8 mouse cellular contexts compared by ENCODE assay signal in genomic region chr4:120405144-120405805, GRCm38 (mm10). TPM values are rescaled to one million over a fixed set of nuclear protein-coding genes. Genes with fewer than 3 reads are reported as not detected.
A peak's percentile ranks its signal among the peaks of the same experiment; 100 is the strongest.
DNase-seq lines count a peak whose midpoint lies in the region; ATAC-seq and TF ChIP-seq lines count a peak whose summit lies in the region.

Scmh1 (plus strand) TSS chr4:120405281.

- H3K4me1 ChIP-seq in lung, embryonic 15.5 days = peaks cover 26% of the 10 kb centered on the region
- peaks cover 4% of the 10 kb centered on the region; the same call in 1 of the 2 replicates for H3K4me1 ChIP-seq in olfactory bulb, adult 2 months (ENCODE audit: control insufficient read depth, insufficient read depth, low read length)

- H3K27ac ChIP-seq in lung, embryonic 15.5 days = peak within 1 kb of the TSS; percentile 98
- H3K27ac ChIP-seq in olfactory bulb, adult 2 months (ENCODE audit: insufficient read depth, low read depth, low read length) = peak within 1 kb of the TSS; percentile 78

- TF ChIP-seq POLR2A in olfactory bulb, adult 2 months (IDR thresholded peaks at IDR 0.05; ENCODE audit: insufficient read depth, low read depth, low read length) = peak; percentile 14; the same call in 1 of the 2 replicates

- under 1% methylated on average over 87 of the region's 102 CpGs for WGBS in lung, embryonic 15.5 days
- under 1% methylated on average over 83 of the region's 102 CpGs for WGBS in olfactory bulb, adult 2 months

- H3K4me3 ChIP-seq in lung, embryonic 15.5 days = peak within 1 kb of the TSS; percentile 98
- H3K4me3 ChIP-seq in olfactory bulb, adult 2 months (ENCODE audit: insufficient read depth, low read depth, low read length) = peak within 1 kb of the TSS; percentile 74

- no peaks in the 10 kb centered on the region for H3K36me3 ChIP-seq in lung, embryonic 15.5 days

- peak; percentile 89 for DNase-seq in Muller cell, postnatal 12 days (ENCODE audit: inconsistent ontology term)
- peak; percentile 60 for DNase-seq in cerebellum, adult 9-10 months
- DNase-seq in heart, postnatal 4 days = peak; percentile 80
- DNase-seq in layer of hippocampus, adult 8-10 months (ENCODE audit: low spot score in 2 of 2) = peak; percentile 24 to 37
- DNase-seq in thymus, postnatal 0 days (ENCODE audit: low spot score) = peak; percentile 85

- 0 out of 2 replicates have a peak, but pooled peaks have one; percentile 3 for TF ChIP-seq CTCF in olfactory bulb, adult 2 months (IDR thresholded peaks at IDR 0.05; ENCODE audit: insufficient read depth, low read depth, low read length)

- peak within 1 kb of the TSS; percentile 97 for H3K9ac ChIP-seq in lung, embryonic 15.5 days

- no peaks in the 10 kb centered on the region for H3K9me3 ChIP-seq in lung, embryonic 15.5 days

- ATAC-seq in frontal cortex, adult (ENCODE audit: low TSS enrichment) = peak; percentile 79
- peak; percentile 79 for ATAC-seq in lung, embryonic 15.5 days (ENCODE audit: borderline replicate concordance, extremely low read depth, low FRiP score, low TSS enrichment)

- H3K4me2 ChIP-seq in lung, embryonic 15.5 days = peak within 1 kb of the TSS; percentile 64

- H3K27me3 ChIP-seq in lung, embryonic 15.5 days = no peaks in the 10 kb centered on the region

RNA-seq across cellular contexts. Expression of gene Scmh1, which starts in this region (rescaled TPM):
- 100 to 1,000 TPM; 104 to 106 TPM for total RNA-seq in heart, postnatal 4 days (2021)
- total RNA-seq in layer of hippocampus, adult 8-10 months (2022) = 10 to 100 TPM; 76.4 to 92.0 (median 84.9) TPM
- 34.8 and 43.2 TPM in 2 replicates for polyA plus RNA-seq in lung, embryonic 15.5 days (2015; fragmentation: Nextera tagmentation; extraction: Ambion mirVana)
- not detected in 2 replicates for polyA plus RNA-seq in olfactory bulb, adult 2 months (2012; ENCODE audit: insufficient read depth, insufficient read length, low replicate concordance, missing spikeins)
- 31.8 and 34.4 TPM in 2 replicates for polyA plus RNA-seq in thymus, postnatal 0 days (2015; fragmentation: Nextera tagmentation; extraction: Ambion mirVana)

Comparison
In these comparisons a context has a peak if more than half of its experiments do, and no peak if none do; other contexts are left out.
1. Peak in every context shown above with its lines: DNase-seq, ATAC-seq, H3K4me3 ChIP-seq and H3K27ac ChIP-seq.
2. DNase-seq: peak in every context shown above with its lines; median percentile 89 in Muller cell, postnatal 12 days; 85 in thymus, postnatal 0 days; 80 in heart, postnatal 4 days; 60 in cerebellum, adult 9-10 months; 30 in layer of hippocampus, adult 8-10 months.